Mouse (Mus musculus) liver, postnatal 0 days (tissue): ENCODE data around the gene Katna1.

Experiments
- CTCF ChIP-seq: sonication (generic); IDR thresholded peaks from 2 replicates; pipeline ENCODE4 v1.5.1; 2016; ENCODE audit warnings: antibody characterized with exemption, low read depth
- EP300 ChIP-seq: IDR thresholded peaks from 2 replicates; pipeline ENCODE4 v1.6.1; 2016; ENCODE audit warnings: antibody characterized with exemption, low read depth, mild to moderate bottlenecking

GRCm38 (mm10) chr10:7686902-7687301 lies 38.9 kb upstream of the Katna1 start:
- TF ChIP-seq CTCF, result no peak
- no peak for TF ChIP-seq EP300
